Mouse (Mus musculus) large intestine, adult 2 months (tissue): ENCODE data around the gene Gal. TPM values are rescaled to one million over a fixed set of nuclear protein-coding genes. Genes with fewer than 3 reads are reported as not detected.
A peak's percentile ranks its signal among the peaks of the same experiment; 100 is the strongest.

Experiments
- DNase-seq: peaks from one replicate; pipeline ENCODE4 v3.0.0-alpha.2; 2012; ENCODE audit warnings: low read depth, low spot score
- WGBS: fragments of 180-500 bp; shearing (Covaris S2); methylation state at CpG from one replicate; pipeline ENCODE4 v1.1.7; 2018; 5-methylcytosine and 5-hydroxymethylcytosine counted together
- polyA plus RNA-seq: library from polyadenylated mRNA; depleted of rRNA; stranded (reverse); fragments of >200 nt; gene quantifications from 2 replicates; pipeline ENCODE4 v1.2.3, GENCODE M21; 2012; rRNA removed

Gene Gal
- 18.5 and 36.9 TPM in 2 replicates for polyA plus RNA-seq

DNA sequence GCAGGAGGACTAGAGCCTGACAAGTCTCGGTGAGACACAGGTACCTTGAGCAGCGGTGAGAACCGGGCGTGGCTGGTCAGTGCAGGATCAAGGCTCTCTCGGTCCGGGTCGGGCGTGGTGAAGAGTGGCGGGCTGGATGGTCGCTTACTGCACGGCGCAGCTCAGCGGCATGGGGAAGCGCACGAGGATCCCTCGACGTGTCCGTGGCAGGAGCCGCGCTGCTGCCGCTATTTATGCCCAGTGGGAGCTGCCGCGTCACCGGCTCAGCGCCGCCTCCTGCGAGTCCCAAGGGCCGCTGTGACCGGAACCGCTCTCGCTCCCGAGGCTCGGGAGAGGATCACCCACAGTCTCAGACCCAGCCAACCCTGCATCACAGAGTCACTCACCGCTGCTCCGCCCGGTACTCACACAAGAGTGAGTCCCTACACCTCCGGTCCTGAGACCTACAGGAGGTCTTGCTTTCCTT is at the start of gene Gal:
Gal (minus strand) TSS at position 277 of the 466 bp plus-strand sequence.
- WGBS: 3% methylated on average over 37 of the region's 37 CpGs
- DNase-seq: no peak

DNA sequence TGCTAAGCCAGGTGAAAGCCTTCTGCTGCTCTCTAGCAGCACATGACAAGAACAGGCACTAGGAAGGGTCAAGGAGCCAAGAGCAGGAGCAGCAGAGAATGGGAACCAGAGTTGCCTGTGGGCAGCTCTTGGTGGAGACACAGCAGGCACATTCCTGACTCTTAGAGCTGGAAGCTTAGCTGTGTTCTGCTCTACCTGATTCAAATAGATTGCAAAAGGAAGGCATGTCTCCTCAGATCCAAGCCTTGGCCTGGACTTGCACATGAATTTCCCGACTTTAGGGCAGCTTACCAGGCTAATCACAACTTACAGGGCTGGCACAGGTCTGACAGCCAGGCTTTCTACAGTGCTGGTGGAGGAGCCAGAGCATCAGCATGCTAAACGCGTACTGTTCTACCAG is 45.6 kb upstream of the Gal start:
- 94% methylated on average over 3 of the region's 3 CpGs for WGBS
- no peak for DNase-seq

DNA sequence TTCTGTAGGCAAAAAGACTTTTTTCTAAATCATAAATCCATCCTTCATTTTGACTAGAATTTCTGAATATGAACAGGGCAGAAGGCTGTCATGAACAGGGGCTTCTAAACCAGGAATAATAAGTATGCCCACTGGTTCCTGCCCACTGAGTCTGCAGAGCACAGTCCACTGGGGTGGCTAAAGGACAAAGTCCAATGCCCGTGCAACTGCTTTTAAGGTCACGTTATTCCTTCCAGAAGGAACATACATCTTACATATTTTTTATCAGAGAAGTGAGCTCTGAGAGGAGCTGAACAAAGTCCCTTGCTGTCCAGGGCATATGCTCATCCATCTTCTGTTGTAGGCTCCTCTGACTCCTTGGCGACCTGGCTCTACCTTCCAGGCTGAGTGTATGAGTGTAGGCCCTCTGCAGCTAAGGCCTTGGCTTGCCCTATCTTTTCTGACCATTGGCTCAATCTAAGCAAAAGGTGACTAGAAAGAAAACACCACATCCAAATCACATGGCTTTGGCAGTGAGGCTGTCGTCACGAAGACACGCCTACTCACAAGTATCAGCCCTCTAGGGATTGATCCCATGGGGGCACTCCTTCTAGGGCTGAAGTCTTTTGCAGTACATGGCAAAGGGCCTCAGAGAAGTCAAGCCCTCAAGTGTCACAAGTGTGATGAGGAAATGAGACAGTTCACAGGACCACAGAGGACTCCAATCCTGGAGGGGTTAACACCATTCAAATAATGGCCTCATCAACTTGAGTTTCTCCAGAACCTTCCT is 44.2 kb upstream of the Gal start:
- DNase-seq: no peak
- 79% methylated on average over 6 of the region's 6 CpGs for WGBS

DNA sequence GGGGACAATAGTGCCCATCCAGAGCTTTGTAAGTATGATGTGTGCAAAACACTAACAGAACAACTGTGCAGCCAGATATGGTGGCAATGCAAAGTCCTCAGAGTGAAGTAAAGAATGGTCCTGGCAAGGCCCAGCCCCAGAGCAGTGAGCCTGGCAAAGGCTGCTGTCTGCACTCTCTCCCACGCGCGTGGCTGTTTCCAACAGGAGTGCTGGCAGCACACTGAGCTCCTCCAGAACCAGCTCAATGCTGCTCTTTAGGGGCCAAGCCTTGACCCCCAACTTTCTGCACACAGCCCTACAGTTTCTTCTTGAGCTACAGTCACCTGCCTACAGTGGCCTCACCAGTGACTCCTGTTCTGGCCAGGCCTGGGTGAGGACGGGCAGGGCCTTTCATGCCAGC is 43.4 kb upstream of the Gal start:
- DNase-seq: no peak
- WGBS: 92% methylated on average over 4 of the region's 4 CpGs

DNA sequence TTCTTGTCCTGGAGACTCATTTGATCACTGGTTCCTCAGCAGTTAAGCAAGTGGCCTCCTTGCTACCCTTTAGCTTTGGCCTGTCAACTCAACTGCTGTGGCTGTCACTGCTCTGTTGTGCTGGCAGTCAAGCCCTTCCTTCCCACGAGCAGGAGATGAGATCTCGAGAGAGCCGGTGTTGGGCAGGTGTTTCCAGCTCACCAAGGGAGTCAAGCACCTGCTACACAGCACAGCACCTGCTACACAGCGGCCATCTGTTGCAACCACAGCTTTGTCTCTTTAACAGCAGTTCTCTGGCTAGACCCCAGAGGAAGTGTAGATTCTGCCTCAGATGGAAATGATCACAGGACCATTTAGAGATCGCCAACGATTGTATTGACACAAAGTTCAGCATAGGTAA is 37.3 kb upstream of the Gal start:
- no peak for DNase-seq
- WGBS: 24% methylated on average over 6 of the region's 6 CpGs

DNA sequence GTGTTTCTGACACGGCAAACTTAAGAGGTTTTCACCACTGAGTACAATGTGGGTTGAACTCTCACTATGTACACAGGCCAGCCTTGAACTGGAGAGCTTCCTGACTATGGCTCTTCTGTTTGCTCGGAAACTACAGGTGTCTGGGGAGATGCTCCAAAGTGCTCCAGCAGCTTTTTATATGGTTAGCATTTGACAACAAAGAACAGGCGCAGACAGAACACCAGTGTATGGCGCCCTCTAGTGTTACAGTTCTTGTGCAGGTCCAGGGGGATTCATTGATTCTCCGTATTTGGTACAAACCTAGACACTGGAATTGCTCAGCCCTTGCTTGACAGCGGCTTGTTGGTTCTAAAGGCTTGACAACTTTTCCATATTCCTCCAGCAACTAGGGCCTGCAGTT is 36.8 kb upstream of the Gal start:
- 8% methylated on average over 6 of the region's 6 CpGs for WGBS
- peak; percentile 52 for DNase-seq

DNA sequence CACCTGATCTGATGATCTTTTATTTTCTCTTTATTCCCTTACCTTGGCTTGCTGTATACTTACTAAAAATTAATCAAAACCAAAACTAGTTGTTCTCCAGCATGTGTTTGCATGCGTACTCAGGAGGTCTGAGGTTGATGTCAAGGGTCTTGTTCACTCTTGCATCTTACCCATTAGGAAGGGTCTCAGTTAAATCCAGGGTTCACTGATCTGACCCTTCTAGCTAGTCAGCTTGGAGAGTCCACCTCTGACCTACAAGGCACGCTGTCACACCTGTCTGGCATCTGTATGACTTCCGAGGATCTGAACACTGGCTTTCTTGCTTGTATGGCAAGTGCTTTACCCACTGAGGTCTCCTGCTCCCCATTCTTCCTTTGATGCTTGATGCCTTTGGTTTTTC is 36.4 kb upstream of the Gal start:
- DNase-seq: no peak
- 62% methylated on average over 3 of the region's 3 CpGs for WGBS

DNA sequence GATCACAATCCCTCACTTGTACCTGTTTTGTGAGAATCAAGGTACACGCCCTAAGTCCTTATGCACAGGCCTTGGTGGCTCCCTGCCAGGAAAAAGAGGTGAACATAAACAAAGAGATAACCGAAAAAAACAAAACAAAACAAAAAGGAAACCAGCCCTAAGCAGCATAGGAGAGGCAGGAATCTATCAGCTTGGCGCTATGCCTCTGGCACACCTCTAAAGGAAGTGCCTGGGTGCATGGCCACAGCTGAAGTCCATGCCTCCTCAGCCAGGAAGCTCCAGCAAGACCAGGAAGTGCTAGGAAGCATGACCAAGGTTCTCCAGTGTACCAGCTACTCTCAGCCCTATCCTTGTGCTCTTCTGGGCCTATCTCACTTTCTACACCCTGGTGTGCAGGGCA is 34.9 kb upstream of the Gal start:
- 16% methylated on average over 3 of the region's 3 CpGs for WGBS
- DNase-seq: peak; percentile 43

DNA sequence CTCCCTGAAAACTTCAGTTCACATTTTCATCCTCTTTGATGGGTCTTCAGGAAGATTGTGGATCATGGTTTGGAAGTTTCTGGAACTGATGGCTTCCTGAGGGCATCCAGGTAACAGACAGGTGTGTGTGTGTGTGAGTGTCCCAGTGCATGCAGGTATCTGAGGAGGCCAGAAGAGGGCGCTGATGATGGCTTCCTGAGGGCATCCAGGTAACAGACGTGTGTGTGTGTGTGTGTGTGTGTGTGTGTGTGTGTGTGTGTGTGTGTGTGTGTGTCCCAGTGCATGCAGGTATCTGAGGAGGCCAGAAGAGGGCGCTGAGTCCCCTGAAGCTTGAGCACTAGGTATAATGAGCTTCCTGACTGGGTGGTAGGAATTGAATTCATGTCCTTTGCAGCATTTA is 33.0 kb upstream of the Gal start:
- DNase-seq: no peak
- 78% methylated on average over 3 of the region's 3 CpGs for WGBS

DNA sequence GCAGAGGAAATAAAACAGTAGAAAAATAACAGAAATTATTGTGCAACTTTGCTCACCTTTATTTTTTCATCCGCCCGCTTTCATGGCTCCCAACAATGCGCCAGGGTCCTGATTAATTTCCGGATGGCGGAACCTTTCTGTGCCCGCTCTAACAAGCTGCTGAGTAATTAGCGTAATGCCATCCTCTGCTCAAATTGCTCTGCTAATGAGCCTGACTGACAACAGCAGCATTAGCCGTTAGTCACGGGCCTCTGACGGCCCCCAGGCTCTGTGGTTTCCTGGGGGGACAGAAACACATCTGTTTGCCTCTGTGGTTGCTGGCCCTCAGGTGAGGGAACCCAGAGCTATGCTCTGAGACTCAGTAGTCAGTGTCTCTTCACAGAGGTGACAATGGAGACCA is 26.7 kb upstream of the Gal start:
- DNase-seq: no peak
- WGBS: 55% methylated on average over 10 of the region's 10 CpGs

DNA sequence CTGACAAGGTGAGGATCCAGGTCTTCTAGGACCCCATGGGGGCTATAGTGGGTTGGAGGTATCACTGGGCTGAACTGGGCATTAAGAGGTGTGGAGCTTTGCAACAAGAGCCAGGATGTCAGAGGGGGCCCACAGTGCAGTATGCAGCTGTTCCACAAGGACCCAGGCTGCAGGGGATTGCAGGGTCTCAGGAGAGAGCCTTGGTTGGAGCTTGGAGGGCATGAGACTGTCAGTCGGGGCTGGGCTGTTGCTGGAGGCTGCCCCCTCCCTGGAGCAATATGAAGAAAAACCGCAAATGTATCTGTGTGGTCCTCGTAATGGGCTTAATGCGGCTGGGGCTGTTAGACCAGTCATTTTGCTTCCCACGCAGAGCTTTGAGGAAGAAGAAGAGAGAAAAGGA is 26.3 kb upstream of the Gal start:
- 53% methylated on average over 5 of the region's 5 CpGs for WGBS
- no peak for DNase-seq

DNA sequence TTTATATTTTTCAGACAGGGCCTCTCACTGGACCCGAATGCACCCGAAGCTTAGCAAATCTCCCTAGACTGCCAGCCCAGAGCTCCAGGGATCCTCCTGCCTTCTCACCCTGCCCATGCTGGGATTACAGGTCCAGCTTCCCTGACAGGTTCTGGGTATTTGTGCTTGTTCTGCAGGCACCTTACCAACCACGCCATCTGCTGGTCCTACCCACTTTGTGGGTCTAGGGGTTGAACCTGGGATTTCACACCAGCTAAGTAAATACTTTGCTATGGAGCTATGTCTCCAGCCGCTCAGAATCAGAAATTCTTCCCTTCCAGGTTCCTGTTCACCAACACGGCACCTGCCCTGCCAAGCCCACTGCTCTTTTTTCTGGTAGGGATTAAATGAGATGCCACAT is 23.6 kb upstream of the Gal start:
- WGBS: 49% methylated on average over 5 of the region's 5 CpGs
- no peak for DNase-seq

DNA sequence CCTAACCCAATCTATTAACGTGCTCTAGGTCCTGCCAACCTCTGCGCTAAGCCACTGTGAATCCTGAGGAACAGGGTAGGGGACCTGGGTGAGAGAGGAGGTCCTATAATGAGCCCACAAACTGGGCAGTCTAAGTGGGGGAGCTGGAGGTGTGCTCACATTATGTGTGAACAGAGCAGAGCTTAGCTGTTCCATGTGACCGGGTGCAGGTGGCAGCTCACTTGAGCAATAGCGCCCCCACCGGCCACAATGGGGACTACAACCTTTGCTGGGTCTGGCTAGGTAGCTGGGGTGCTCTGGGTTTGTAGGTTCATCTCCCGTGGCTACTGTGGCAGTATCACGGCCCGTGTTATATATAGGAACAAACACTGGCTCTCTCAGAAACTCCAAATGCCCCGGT is 22.5 kb upstream of the Gal start:
- DNase-seq: no peak
- 58% methylated on average over 9 of the region's 9 CpGs for WGBS

DNA sequence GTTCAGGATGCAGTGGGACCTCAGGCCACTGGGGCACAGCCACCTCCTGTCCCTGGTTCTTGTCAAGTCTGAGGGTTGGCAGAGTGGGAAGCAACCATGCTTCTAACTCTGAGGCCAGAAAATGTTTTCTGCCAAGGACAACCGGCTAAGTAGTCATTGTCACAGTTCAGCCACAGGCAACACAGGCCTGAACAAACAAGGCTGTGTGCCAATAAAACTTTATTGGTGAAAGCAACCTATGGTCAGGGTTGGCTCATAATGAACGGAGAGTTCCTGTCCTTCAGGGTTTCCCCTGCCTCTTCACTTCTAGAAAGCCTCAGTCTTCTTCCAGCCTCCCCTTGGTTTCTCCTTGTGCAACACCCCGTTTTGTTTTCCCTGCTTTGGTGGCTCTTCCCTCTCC is 21.5 kb upstream of the Gal start:
- no peak for DNase-seq
- 40% methylated on average over 3 of the region's 3 CpGs for WGBS

DNA sequence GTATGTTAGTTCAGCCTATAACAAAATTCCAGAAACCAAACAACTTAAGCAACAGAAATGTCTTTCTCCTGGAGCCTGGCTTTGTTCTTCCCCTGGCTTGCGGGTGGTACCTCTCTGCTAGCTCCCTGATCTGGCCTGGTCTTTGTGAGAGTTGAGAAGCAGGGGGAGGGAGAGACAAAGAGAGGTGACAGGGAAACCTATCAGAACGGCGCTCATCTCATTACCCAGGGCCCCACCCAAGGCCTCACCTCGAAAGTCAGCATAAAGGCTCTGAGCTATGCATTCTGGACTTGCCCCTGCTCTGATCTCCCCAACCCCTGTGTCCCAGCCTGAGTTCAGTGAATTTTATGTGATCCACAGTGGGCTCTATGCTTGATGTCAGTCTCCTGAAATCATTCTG is 20.3 kb upstream of the Gal start:
- DNase-seq: no peak
- WGBS: 38% methylated on average over 4 of the region's 4 CpGs

DNA sequence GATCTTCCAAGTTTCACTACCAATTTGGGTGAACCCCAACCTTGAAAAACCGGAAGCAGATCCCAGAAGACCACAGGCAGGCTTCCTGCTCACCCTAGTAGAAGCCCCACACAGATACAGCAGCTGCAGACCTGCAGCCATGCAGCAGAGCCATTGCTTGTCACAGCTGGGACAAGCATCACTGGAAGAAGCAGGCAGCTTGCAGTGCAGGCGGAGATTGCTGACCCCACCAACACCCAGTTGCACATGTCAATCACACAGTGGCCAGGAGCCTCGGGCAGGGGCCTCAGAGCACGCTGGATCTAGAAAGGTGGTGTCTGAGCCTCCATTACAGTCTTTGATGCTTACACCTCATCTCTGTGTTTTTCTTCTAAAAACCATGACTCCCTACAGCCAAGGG is 19.8 kb upstream of the Gal start:
- no peak for DNase-seq
- 65% methylated on average over 4 of the region's 4 CpGs for WGBS

DNA sequence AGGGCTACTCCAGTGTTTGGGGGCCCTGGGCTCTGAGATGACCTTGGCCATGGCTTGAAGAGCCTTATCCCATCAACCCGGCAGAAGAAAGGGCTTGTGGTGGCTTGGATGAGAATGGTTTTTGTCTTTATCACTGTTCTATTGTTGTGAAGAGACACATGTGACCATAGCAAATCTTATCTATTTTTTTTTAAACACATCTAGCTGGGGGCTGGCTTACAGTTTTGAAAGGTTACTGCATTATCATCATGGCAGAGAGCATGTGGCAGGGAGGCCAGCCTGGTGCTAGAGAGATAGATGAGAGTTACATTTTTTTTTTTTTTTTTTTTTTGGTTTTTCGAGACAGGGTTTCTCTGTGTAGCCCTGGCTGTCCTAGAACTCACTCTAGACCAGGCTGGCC is 17.6 kb upstream of the Gal start:
- WGBS: 87% methylated on average over 2 of the region's 2 CpGs
- no peak for DNase-seq

DNA sequence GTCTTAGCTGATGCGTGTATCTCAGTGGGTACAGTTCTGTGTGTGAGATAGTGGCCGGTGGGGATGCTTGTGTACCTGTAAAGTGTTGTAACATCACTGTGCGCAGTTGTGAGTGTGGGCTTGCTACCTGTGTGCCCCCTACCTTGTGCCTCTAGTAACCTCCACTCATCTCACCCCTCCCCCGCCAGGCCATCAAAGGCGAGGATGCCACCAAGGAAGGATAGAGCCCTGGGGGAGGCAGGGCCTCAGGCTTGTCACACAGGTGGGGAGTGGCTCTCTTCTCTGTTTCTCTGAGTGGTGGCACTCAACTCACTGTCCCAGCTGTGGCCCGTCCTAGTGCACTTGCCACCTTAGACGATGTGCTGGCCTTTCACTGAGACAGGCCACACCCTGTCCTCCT is 16.7 kb upstream of the Gal start:
- 74% methylated on average over 7 of the region's 7 CpGs for WGBS
- DNase-seq: no peak

DNA sequence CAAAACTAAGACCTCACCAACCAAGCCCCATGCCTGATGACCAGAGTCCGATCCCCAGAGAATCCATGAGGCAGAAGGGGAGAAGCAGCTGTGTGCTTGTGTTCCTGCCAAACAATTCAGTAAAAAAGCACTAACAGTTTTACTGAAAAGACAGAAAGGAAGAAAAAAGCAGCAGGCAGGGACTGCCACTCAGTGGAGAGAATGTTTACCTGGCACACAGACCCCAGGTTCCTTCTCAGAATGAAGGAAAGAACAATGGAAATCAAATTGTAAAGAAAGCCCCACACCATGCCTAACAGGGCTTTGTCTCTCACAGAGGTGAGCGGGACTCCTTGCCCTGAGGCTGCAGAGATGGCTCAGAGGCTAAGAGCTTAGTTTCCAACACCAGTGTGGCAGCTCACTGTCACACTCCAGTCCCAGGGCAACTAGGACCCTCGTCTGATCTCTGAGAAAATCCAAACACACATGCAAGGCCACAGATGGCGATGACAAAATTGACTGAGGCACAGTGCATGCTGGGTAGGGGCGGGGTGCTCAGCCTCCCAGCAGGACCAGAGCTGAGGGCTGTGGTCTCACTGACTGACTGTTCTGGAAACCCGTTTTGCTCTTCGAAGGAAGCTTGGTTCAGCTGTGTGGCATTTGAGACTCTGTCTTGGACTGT is 14.9 kb upstream of the Gal start:
- DNase-seq: no peak
- 61% methylated on average over 7 of the region's 7 CpGs for WGBS

DNA sequence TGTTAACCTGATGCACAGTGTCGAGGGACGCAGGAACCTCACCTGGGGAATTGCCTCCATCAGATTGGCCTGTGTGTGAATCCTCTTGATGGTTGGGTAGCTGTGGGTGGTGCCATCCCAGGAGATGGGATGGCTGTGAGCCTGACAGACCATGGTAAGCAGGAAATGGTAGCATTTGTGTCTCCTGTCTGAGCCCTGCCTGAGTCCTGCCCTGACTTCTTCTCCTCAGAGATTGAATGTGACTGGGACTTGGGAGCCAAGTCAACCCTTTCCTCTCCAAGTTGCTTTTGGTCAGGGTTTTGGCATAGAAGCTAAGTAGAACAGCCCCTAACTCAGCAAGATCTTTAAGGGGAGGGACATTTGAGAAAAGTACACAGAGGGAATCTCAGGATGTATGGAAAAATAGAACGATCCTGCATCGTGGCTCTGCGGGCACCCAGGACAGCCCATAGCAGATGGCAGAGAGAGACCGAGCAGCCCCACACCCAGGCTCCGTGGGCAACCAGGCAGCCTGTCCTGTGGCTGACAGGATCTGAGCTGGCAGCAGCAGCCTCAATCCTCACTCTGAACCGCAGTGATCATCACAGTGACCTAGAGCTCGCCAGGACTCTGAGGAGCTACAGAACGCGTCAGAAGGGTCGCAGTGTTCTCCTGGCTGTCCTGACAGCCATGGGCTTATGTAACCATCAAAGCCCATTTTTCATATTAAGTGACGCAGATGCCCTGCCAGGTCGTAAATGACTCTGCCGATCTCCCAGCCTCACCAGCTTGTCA is 13.9 kb upstream of the Gal start:
- WGBS: 80% methylated on average over 15 of the region's 15 CpGs
- DNase-seq: no peak

DNA sequence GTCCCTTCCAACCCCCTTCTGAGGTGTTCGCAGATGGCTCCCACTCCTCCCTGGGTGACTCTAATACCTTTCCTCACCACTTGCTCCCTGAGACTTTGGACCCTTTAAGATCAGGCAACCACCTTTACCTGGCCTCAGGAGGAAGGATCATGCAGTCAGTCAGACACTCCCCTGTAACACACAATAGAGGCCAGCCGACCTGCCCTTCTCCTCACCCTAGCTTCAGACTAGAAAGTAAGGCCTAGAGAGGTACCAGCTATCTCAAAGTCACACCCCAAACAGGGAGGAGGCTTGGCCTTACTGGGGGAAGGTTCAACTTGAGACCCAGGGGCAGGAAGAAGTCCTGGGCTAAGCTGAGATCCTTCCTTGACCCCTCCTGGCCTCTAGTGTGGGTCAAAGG is 9.9 kb upstream of the Gal start:
- WGBS: 57% methylated on average over 2 of the region's 2 CpGs
- DNase-seq: no peak
